Mouse (Mus musculus) heart, adult 18-20 months (tissue): ENCODE data around the gene 4930469K13Rik. TPM values are rescaled to one million over a fixed set of nuclear protein-coding genes. Genes with fewer than 3 reads are reported as not detected.

Experiments used
- DNase-seq, 2 experiments: peaks; one replicate each; pipeline ENCODE4 v3.0.0; 2021 to 2022; ENCODE audit warnings: mixed read lengths in 1 of 2
- total RNA-seq, 2 experiments: library from RNA; stranded (reverse); gene quantifications; 2 replicates each; pipeline ENCODE4 v1.2.3; 2021

The 4930469K13Rik gene
- total RNA-seq, 2 experiments from 2014 or later: not detected

GRCm38 (mm10) chr11:34035909-34036658 is 62.3 kb downstream of the 4930469K13Rik start:
- no peak for DNase-seq

GRCm38 (mm10) chr11:34034794-34035193 is 63.6 kb downstream of the 4930469K13Rik start:
- no peak for DNase-seq

GRCm38 (mm10) chr11:34034008-34034505 is 64.3 kb downstream of the 4930469K13Rik start:
- peak in 1 of 2 experiments; percentile 58 for DNase-seq

GRCm38 (mm10) chr11:34031015-34031805 is 67.1 kb downstream of the 4930469K13Rik start:
- DNase-seq: peak in 1 of 2 experiments; percentile 75

GRCm38 (mm10) chr11:34029658-34030057 is 68.7 kb downstream of the 4930469K13Rik start:
- DNase-seq: no peak

GRCm38 (mm10) chr11:34025091-34025490 is 73.3 kb downstream of the 4930469K13Rik start:
- DNase-seq: no peak

- peak in 1 of 2 experiments; percentile 12 for DNase-seq
These were observed 86.2 kb downstream of the 4930469K13Rik start for GRCm38 (mm10) chr11:34012007-34012652.

GRCm38 (mm10) chr11:34010859-34011172 is 87.5 kb downstream of the 4930469K13Rik start:
- DNase-seq: peak; percentile 48 to 82

GRCm38 (mm10) chr11:34010133-34010858 is 88.1 kb downstream of the 4930469K13Rik start:
- peak; percentile 18 to 26 for DNase-seq

GRCm38 (mm10) chr11:34009316-34010087 is 88.9 kb downstream of the 4930469K13Rik start:
- DNase-seq: no peak

GRCm38 (mm10) chr11:34008702-34009101 is 89.7 kb downstream of the 4930469K13Rik start:
- peak; percentile 49 to 60 for DNase-seq

GRCm38 (mm10) chr11:34008214-34008613 is 90.1 kb downstream of the 4930469K13Rik start:
- DNase-seq: peak; percentile 15 to 46

- no peak for DNase-seq
These were observed 90.7 kb downstream of the 4930469K13Rik start for GRCm38 (mm10) chr11:34007616-34008015.

GRCm38 (mm10) chr11:34002593-34002965 is 95.8 kb downstream of the 4930469K13Rik start:
- DNase-seq: no peak

- peak; percentile 46 to 81 for DNase-seq
These were observed 96.3 kb downstream of the 4930469K13Rik start for GRCm38 (mm10) chr11:34001938-34002592.

- no peak for DNase-seq
These were observed 97.9 kb downstream of the 4930469K13Rik start for GRCm38 (mm10) chr11:34000416-34000815.

- DNase-seq: no peak
These were observed 100.1 kb downstream of the 4930469K13Rik start for GRCm38 (mm10) chr11:33998244-33998643.

GRCm38 (mm10) chr11:33993496-33993895 is 104.9 kb downstream of the 4930469K13Rik start:
- no peak for DNase-seq

GRCm38 (mm10) chr11:33992938-33993337 is 105.4 kb downstream of the 4930469K13Rik start, which contains the start of gene Kcnip1:
TSS of gene Kcnip1 (minus strand) at chr11:33993152.
- DNase-seq: peak in 1 of 2 experiments; percentile 7

GRCm38 (mm10) chr11:33990002-33990401 is 108.4 kb downstream of the 4930469K13Rik start:
- no peak for DNase-seq
